Mouse (Mus musculus) midbrain, embryonic 14.5 days (tissue): ENCODE results near the gene Armc12. TPM values are rescaled to one million over a fixed set of nuclear protein-coding genes. Genes with fewer than 3 reads are reported as not detected.
A peak's percentile ranks its signal among the peaks of the same experiment; 100 is the strongest.

ENCODE experiments used
- ATAC-seq: fragments of 200-750 bp; cut with Nextera tagmentation; 2 replicates; pipeline ENCODE4 v1.8.0; 2017; ENCODE audit warnings: moderate number of reproducible peaks, moderate library complexity; ENCODE audit not compliant: low FRiP score, low TSS enrichment
- DNase-seq: peaks from one replicate; pipeline ENCODE4 v3.0.0-alpha.2; 2015
- H3K27ac ChIP-seq: fragments of 300-500 bp; sonication (generic); replicated peaks from 2 replicates; pipeline ENCODE4 v1.5.1; 2014; ENCODE audit warnings: mild to moderate bottlenecking, low read depth, low read length, moderate library complexity
- H3K27me3 ChIP-seq: fragments of 300-500 bp; sonication (generic); 2 replicates; pipeline ENCODE4 v1.6.1; 2014; ENCODE audit warnings: low read length, control low read depth, mixed read lengths; ENCODE audit not compliant: control insufficient read depth, insufficient read depth
- H3K36me3 ChIP-seq: fragments of 300-500 bp; sonication (generic); 2 replicates; pipeline ENCODE4 v1.6.1; 2014; ENCODE audit warnings: low read length, control low read depth; ENCODE audit not compliant: control insufficient read depth, insufficient read depth
- H3K4me1 ChIP-seq: fragments of 300-500 bp; sonication (generic); 2 replicates; pipeline ENCODE4 v1.6.1; 2014; ENCODE audit warnings: mild to moderate bottlenecking, antibody characterized with exemption, low read length, control low read depth; ENCODE audit not compliant: control insufficient read depth, insufficient read depth
- H3K4me2 ChIP-seq: fragments of 300-500 bp; sonication (generic); 2 replicates; pipeline ENCODE4 v1.6.1; 2014; ENCODE audit warnings: mild to moderate bottlenecking, low read length, moderate library complexity
- H3K4me3 ChIP-seq: fragments of 300-500 bp; sonication (generic); replicated peaks from 2 replicates; pipeline ENCODE4 v1.5.1; 2014; ENCODE audit warnings: low read depth, low read length
- H3K9ac ChIP-seq: fragments of 300-500 bp; sonication (generic); replicated peaks from 2 replicates; pipeline ENCODE4 v1.6.1; 2014; ENCODE audit warnings: mild to moderate bottlenecking, low read length, moderate library complexity
- H3K9me3 ChIP-seq: fragments of 300-500 bp; sonication (generic); 2 replicates; pipeline ENCODE4 v1.6.1; 2016; ENCODE audit warnings: low read length, control low read depth, mixed read lengths; ENCODE audit not compliant: control insufficient read depth
- WGBS: fragments of 180-500 bp; shearing (Covaris S2); extraction: QIAGEN DNeasy Blood & Tissue Kit; methylation state at CpG from one replicate; pipeline ENCODE4 v1.1.7; 2014; 5-methylcytosine and 5-hydroxymethylcytosine counted together
- polyA plus RNA-seq: library from polyadenylated mRNA; unstranded; fragments of >200 nt; fragmentation: Nextera tagmentation; extraction: Ambion mirVana; gene quantifications from 2 replicates; pipeline ENCODE4 v1.2.1, GENCODE M21; 2014

Armc12 gene
- polyA plus RNA-seq, 1 experiment from 2014 or later = not detected

DNA sequence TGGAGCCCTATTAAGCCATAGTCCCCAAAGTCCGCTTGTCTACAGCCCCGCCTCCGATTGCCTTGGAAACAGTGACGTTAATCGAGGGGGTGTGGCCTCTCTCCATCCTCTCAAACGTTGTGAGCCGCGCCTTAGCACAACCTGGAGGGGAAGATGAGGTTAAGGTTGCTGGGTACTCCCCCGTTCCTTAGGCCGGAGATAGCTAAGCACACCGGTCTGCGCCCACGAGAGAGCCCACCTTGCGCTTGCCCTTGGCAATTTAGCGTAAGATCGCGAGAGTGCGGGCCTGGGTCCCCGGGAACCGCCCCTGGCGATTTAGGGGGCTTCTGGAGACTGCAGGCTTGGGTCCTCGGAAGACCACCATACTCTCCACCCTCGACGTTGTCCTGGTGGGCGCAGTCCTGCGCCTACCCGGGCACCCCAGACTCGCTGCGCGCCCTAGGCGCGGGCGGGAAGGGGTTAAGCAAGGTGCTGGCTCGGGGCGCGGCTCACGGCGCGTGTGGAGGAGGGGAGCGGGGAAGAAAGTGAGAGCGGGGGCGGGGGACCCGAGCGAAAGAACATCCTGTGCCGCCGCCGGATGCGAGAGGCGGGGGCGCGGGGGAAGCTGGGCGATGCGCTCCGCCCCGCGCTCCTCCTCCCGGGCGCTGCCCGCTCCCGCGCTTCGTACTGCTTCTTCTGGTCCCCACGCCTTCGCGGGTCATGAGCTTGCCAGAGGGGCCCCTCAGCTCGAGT lies 7.8 kb upstream of the Armc12 start:
- Histone ChIP-seq H3K4me3 (peak overlapping the region; percentile 69), H3K27ac (peak overlapping the region; percentile 91), H3K9me3 (no peaks in the 10 kb centered on the region), H3K4me2 (peak overlapping the region; percentile 93), H3K9ac (peak overlapping the region; percentile 80), H3K36me3 (no peaks in the 10 kb centered on the region), H3K27me3 (peaks cover 8% of the 10 kb centered on the region; the same call in 1 of the 2 replicates), H3K4me1 (peaks cover 7% of the 10 kb centered on the region)
- peak; percentile 95 for DNase-seq
- ATAC-seq = peak; percentile 79
- WGBS = under 1% methylated on average over 62 of the region's 66 CpGs

DNA sequence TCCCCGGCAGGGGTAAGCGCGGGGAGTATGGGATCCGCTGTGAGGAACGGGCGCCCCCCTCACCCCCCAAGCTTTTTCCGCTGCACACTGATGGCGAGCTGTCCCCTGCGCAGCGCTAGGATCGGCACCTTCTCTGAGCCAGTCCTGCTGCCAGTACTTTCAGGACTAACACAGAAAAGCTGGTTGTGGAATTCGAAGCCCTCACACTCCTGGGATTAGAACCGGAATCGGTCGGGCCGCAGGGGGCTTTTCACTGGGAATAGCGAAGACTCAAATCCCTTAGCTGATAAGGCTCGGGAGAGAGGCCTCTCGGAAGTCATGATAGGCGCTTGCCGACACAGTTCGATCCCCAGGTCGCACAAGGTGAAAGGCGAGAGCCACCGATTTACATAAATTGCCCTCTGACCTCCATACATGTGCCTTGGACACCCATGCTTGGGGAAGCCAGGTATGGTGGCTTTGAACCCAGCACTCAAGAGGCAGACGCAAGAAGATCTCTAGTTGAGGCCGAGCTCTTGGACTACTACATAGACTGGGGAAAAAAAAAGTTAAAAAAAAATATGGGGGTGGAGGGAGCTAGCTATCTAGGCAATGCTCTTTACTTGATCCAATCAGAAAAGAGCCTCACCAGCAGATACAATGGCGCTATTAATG lies 7.1 kb upstream of the Armc12 start:
- peak overlapping the region; percentile 80 for H3K9ac ChIP-seq
- peak overlapping the region; percentile 91 for H3K27ac ChIP-seq
- peak overlapping the region; percentile 93 for H3K4me2 ChIP-seq
- ATAC-seq (peak; percentile 13), DNase-seq (no peak)
- peaks cover 8% of the 10 kb centered on the region; the same call in 1 of the 2 replicates for H3K27me3 ChIP-seq
- peaks cover 4% of the 10 kb centered on the region; the same call in 1 of the 2 replicates for H3K4me1 ChIP-seq
- peak overlapping the region; percentile 69 for H3K4me3 ChIP-seq
- H3K36me3 ChIP-seq = no peaks in the 10 kb centered on the region
- H3K9me3 ChIP-seq = no peaks in the 10 kb centered on the region
- WGBS = 7% methylated on average over 28 of the region's 28 CpGs

DNA sequence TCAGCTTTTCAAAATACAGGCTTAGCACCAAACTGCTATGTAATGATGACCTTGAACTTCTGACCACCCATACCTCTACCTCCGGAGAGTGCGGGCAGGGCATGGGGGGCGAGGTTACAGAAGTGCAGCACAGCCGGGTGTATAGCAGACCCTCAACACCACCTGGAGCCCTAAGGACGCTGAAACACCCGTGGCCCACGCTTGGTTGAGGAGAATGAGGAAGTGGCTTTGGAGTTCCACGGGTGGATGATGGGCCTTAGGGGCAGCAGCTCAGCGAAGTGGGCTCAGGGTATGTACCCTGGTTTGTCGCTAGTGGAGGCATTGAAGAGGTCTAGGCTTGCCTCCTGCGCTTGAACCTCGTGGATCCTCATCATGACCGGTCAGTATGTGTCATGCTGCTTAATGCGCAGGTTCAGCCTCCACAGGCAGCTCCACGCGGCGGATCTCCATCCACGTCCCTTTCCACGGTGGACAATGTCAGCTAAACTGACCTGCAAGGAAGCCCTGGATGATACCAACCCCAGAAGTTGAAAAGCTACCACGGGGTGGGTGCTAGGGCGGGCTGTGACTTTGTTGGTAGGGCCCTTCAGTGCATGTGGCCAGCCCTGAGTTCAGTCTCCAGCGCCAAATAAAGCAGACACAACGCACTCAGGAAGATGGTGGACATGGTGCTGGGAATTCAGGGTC lies 6.5 kb upstream of the Armc12 start:
- Histone ChIP-seq H3K9me3 (no peaks in the 10 kb centered on the region), H3K27me3 (peaks cover 8% of the 10 kb centered on the region; the same call in 1 of the 2 replicates), H3K4me3 (no peak overlapping the region), H3K4me2 (peak overlapping the region; percentile 93), H3K4me1 (peaks cover 4% of the 10 kb centered on the region; the same call in 1 of the 2 replicates), H3K36me3 (no peaks in the 10 kb centered on the region), H3K27ac (no peak overlapping the region), H3K9ac (no peak overlapping the region)
- DNase-seq (no peak), ATAC-seq (no peak)
- WGBS = 88% methylated on average over 23 of the region's 23 CpGs

DNA sequence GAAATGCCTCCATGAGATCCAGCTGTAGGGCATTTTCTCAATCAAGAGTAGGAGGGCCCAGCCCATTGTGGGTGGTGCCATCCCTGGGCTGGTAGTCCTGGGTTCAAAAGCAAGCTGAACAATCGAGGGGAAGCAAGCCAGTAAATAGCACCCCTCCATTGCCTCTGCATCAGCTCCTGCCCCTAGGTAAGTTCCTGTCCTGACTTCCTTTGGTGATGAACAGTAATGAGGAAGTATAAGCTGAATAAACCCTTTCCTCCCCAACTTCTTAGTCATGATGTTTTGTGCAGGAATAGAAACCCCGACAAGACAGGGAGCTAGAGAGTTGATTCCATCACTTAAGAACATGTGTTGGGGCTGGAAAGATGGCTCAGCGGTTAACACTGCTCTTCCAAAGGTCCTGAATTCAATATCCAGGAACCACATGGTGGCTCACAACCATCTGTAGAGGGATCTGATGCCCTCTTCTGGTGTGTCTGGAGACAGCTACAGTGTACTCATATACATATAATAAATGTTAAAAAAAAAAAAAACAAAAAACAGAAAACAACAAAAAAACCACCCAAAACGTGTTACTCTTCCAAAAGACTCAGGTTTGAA lies 5.7 kb upstream of the Armc12 start:
- Histone ChIP-seq H3K36me3 (no peaks in the 10 kb centered on the region), H3K27me3 (peaks cover 8% of the 10 kb centered on the region; the same call in 1 of the 2 replicates), H3K4me3 (no peak overlapping the region), H3K9ac (no peak overlapping the region), H3K4me2 (no peak overlapping the region), H3K9me3 (no peaks in the 10 kb centered on the region), H3K4me1 (peaks cover 4% of the 10 kb centered on the region; the same call in 1 of the 2 replicates), H3K27ac (no peak overlapping the region)
- DNase-seq = no peak
- WGBS = 77% methylated on average over 4 of the region's 4 CpGs
- no peak for ATAC-seq

DNA sequence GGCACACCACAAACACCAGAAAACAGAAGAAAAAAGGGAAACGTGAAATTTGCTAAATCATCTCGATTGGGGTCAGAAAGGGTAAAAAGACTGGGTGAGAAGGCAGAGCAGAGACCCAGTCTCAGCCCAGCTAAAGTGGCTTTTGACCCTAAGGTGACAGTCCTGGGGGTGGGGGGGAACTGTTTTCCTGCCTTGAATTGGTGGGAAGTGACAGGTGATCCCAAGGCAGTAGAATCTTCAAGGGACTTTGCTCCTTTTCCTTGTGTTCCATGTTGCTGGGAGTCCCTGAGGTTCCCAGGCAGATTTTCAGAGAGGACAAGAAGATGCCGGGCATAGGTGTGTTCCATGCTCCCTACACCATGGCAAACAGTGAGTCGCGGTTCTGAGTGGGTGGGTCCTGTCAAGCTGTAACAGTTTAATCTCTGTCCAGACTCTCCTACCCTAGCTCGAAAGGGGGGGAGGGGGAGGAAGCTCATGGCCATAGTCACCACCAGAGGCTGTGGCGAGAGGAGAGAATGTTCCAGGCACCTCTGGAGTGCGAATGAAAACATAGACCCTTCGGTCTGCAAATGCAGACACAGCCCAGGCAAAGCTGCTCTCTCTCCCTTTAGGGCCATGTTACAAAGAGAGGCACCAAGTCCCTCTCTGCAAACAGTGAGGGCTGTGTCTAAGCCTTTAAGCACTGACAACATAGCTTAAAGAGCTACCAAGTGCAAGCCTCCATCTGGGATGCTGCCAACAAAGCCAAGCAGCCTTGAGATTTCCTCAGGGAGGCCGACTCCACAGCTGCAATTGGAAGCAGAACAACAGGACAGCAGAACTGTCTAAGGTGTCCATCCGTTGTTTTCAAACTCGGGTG lies 3.2 kb upstream of the Armc12 start:
- no peaks in the 10 kb centered on the region for H3K36me3 ChIP-seq
- H3K4me2 ChIP-seq = peak overlapping the region; percentile 32
- H3K27ac ChIP-seq = no peak overlapping the region; the same call in 1 of the 2 replicates
- no peaks in the 10 kb centered on the region for H3K9me3 ChIP-seq
- H3K4me1 ChIP-seq = peaks cover 4% of the 10 kb centered on the region; the same call in 1 of the 2 replicates
- WGBS = 44% methylated on average over 12 of the region's 12 CpGs
- ATAC-seq = no peak
- H3K4me3 ChIP-seq = no peak overlapping the region
- no peak for DNase-seq
- H3K27me3 ChIP-seq = no peaks in the 10 kb centered on the region; the same call in 1 of the 2 replicates
- no peak overlapping the region; the same call in 1 of the 2 replicates for H3K9ac ChIP-seq

DNA sequence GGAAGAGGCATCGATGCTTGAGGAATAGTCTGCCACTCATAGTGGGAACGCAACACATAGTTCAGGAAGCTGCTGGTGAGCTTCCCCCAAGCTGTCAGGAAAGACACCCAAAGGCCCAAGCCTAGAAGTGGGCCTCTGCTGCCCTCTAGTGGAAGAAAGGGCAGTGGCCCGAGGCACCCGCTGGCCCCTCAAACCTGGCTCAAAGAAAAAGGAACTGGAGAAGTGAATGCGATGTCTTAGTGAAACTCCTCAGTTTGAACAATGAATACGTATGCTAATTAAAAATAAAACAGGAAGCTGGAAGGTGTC lies 2.6 kb upstream of the Armc12 start:
- peak; percentile 70; the same call in 1 of the 2 replicates for ATAC-seq
- no peaks in the 10 kb centered on the region for H3K36me3 ChIP-seq
- DNase-seq = peak; percentile 95
- 3% methylated on average over 6 of the region's 6 CpGs for WGBS
- peak overlapping the region; percentile 32 for H3K4me2 ChIP-seq
- H3K9me3 ChIP-seq = no peaks in the 10 kb centered on the region
- H3K9ac ChIP-seq = no peak overlapping the region
- no peak overlapping the region for H3K4me3 ChIP-seq
- peaks cover 4% of the 10 kb centered on the region; the same call in 1 of the 2 replicates for H3K4me1 ChIP-seq
- H3K27ac ChIP-seq = no peak overlapping the region; the same call in 1 of the 2 replicates
- no peaks in the 10 kb centered on the region; the same call in 1 of the 2 replicates for H3K27me3 ChIP-seq

DNA sequence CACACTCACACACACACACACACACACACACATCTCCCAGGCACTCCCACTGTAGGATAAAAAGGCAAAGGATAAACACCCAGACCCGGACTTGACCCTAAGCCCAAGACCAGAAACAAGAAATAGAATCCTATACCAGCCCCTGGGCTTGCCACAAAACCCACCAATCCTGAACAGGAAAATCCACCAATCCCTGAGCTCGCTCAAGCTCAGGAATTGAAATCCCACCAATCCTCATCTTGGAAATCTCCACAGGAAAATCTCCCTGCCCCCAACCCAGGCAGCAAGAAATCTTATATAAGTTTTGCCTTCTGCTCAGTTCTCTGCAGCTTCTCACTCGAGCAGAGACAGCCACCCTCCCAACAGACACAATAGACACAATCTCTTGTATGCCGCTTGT lies 1.5 kb upstream of the Armc12 start:
- no peak for ATAC-seq
- Histone ChIP-seq H3K4me2 (no peak overlapping the region), H3K27ac (no peak overlapping the region), H3K4me3 (no peak overlapping the region), H3K9me3 (no peaks in the 10 kb centered on the region), H3K9ac (no peak overlapping the region), H3K27me3 (no peaks in the 10 kb centered on the region), H3K36me3 (no peaks in the 10 kb centered on the region), H3K4me1 (0 out of 2 replicates have a peak, but pooled peaks cover 4% of the 10 kb centered on the region)
- no peak for DNase-seq
- WGBS = 73% methylated on average over 4 of the region's 4 CpGs
